Mouse (Mus musculus) forebrain, embryonic 15.5 days (tissue): Measurements from ENCODE around the gene Hoxd10. TPM values are rescaled to one million over a fixed set of nuclear protein-coding genes. Genes with fewer than 3 reads are reported as not detected.

Experiments
- ATAC-seq: fragments of 200-750 bp; cut with Nextera tagmentation; replicated peaks from 2 replicates; pipeline ENCODE4 v1.8.0; 2017; ENCODE audit warnings: mild to moderate bottlenecking, moderate TSS enrichment, moderate library complexity
- H3K27ac ChIP-seq: fragments of 300-500 bp; sonication (generic); replicated peaks from 2 replicates; pipeline ENCODE4 v1.5.1; 2015; ENCODE audit warnings: mild to moderate bottlenecking, inconsistent platforms
- H3K27me3 ChIP-seq: fragments of 300-500 bp; sonication (generic); 2 replicates; pipeline ENCODE4 v1.6.1; 2015; ENCODE audit warnings: inconsistent platforms
- H3K36me3 ChIP-seq: fragments of 300-500 bp; sonication (generic); 2 replicates; pipeline ENCODE4 v1.6.1; 2015; ENCODE audit warnings: mild to moderate bottlenecking, inconsistent platforms
- H3K4me1 ChIP-seq: fragments of 300-500 bp; sonication (generic); 2 replicates; pipeline ENCODE4 v1.6.1; 2015; ENCODE audit warnings: inconsistent platforms
- H3K4me2 ChIP-seq: fragments of 300-500 bp; sonication (generic); replicated peaks from 2 replicates; pipeline ENCODE4 v1.6.1; 2015; ENCODE audit warnings: mild to moderate bottlenecking, inconsistent platforms
- H3K4me3 ChIP-seq: fragments of 300-500 bp; sonication (generic); 2 replicates; pipeline ENCODE4 v1.5.1; 2015; ENCODE audit warnings: mild to moderate bottlenecking, inconsistent platforms
- H3K9ac ChIP-seq: fragments of 300-500 bp; sonication (generic); replicated peaks from 2 replicates; pipeline ENCODE4 v1.6.1; 2015; ENCODE audit warnings: mild to moderate bottlenecking, inconsistent platforms
- H3K9me3 ChIP-seq: fragments of 300-500 bp; sonication (generic); 2 replicates; pipeline ENCODE4 v1.6.1; 2016; ENCODE audit warnings: inconsistent platforms
- WGBS: fragments of 180-500 bp; shearing (Covaris S2); methylation state at CpG from one replicate; pipeline ENCODE4 v1.1.7; 2015; ENCODE audit warnings: mixed read lengths; 5-methylcytosine and 5-hydroxymethylcytosine counted together
- polyA plus RNA-seq: library from polyadenylated mRNA; unstranded; fragments of >200 nt; fragmentation: Nextera tagmentation; extraction: Ambion mirVana; gene quantifications from 2 replicates; pipeline ENCODE4 v1.2.1, GENCODE M21; 2015

Hoxd10 gene
- polyA plus RNA-seq, 1 experiment from 2014 or later = not detected

- Histone ChIP-seq H3K27ac (no peak overlapping the region), H3K9me3 (no peaks in the 10 kb centered on the region), H3K4me3 (0 out of 2 replicates have a peak overlapping the region, but pooled peaks have one; percentile 6), H3K4me1 (peaks cover 19% of the 10 kb centered on the region), H3K36me3 (no peaks in the 10 kb centered on the region), H3K27me3 (peaks cover 73% of the 10 kb centered on the region), H3K9ac (no peak overlapping the region), H3K4me2 (no peak overlapping the region; the same call in 1 of the 2 replicates)
- ATAC-seq = no peak
- 3% methylated on average over 62 of the region's 62 CpGs for WGBS
Measured at GRCm38 (mm10) chr2:74657251-74658023, 34.3 kb upstream of the Hoxd10 start.

- H3K36me3 ChIP-seq = no peaks in the 10 kb centered on the region
- H3K4me2 ChIP-seq = no peak overlapping the region; the same call in 1 of the 2 replicates
- 0 out of 2 replicates have a peak overlapping the region, but pooled peaks have one; percentile 6 for H3K4me3 ChIP-seq
- peaks cover 78% of the 10 kb centered on the region for H3K27me3 ChIP-seq
- WGBS = 2% methylated on average over 15 of the region's 15 CpGs
- H3K9me3 ChIP-seq = no peaks in the 10 kb centered on the region
- H3K9ac ChIP-seq = no peak overlapping the region
- ATAC-seq = no peak
- H3K27ac ChIP-seq = no peak overlapping the region
- H3K4me1 ChIP-seq = peaks cover 19% of the 10 kb centered on the region
Measured at GRCm38 (mm10) chr2:74658024-74658666, 33.6 kb upstream of the Hoxd10 start.

GRCm38 (mm10) chr2:74658667-74659371 lies 32.9 kb upstream of the Hoxd10 start:
- Histone ChIP-seq H3K4me3 (no peak overlapping the region; the same call in 1 of the 2 replicates), H3K4me2 (no peak overlapping the region)

GRCm38 (mm10) chr2:74659507-74660005 lies 32.2 kb upstream of the Hoxd10 start, which contains the start of gene Evx2:
TSS of gene Evx2 (minus strand) at chr2:74659557.
- no peaks in the 10 kb centered on the region for H3K36me3 ChIP-seq
- H3K27ac ChIP-seq = no peak within 1 kb of the TSS
- WGBS = 2% methylated on average over 28 of the region's 28 CpGs
- peaks cover 19% of the 10 kb centered on the region for H3K4me1 ChIP-seq
- no peak within 1 kb of the TSS for H3K9ac ChIP-seq
- no peaks in the 10 kb centered on the region for H3K9me3 ChIP-seq
- peaks cover 82% of the 10 kb centered on the region for H3K27me3 ChIP-seq
- no peak within 1 kb of the TSS; the same call in 1 of the 2 replicates for H3K4me3 ChIP-seq
- no peak within 1 kb of the TSS for H3K4me2 ChIP-seq
- ATAC-seq = no peak

More at GRCm38 (mm10) chr2:74658667-74659371, 32.9 kb upstream of the Hoxd10 start:
- Histone ChIP-seq H3K4me1 (peaks cover 19% of the 10 kb centered on the region), H3K27ac (no peak overlapping the region), H3K36me3 (no peaks in the 10 kb centered on the region), H3K9ac (no peak overlapping the region), H3K9me3 (no peaks in the 10 kb centered on the region), H3K27me3 (peaks cover 82% of the 10 kb centered on the region)
- ATAC-seq = no peak
- WGBS = 2% methylated on average over 47 of the region's 47 CpGs

- no peak overlapping the region for H3K4me3 ChIP-seq
- 3% methylated on average over 30 of the region's 30 CpGs for WGBS
- H3K9me3 ChIP-seq = no peaks in the 10 kb centered on the region
- no peak overlapping the region for H3K4me2 ChIP-seq
- no peaks in the 10 kb centered on the region for H3K36me3 ChIP-seq
- no peak for ATAC-seq
- H3K4me1 ChIP-seq = peaks cover 15% of the 10 kb centered on the region
- H3K9ac ChIP-seq = no peak overlapping the region
- no peak overlapping the region for H3K27ac ChIP-seq
- H3K27me3 ChIP-seq = peaks cover 81% of the 10 kb centered on the region
Measured at GRCm38 (mm10) chr2:74660421-74661375, 31.0 kb upstream of the Hoxd10 start.

GRCm38 (mm10) chr2:74661685-74662084 lies 30.0 kb upstream of the Hoxd10 start:
- under 1% methylated on average over 14 of the region's 14 CpGs for WGBS
- H3K27ac ChIP-seq = no peak overlapping the region
- H3K27me3 ChIP-seq = peaks cover 82% of the 10 kb centered on the region
- peaks cover 9% of the 10 kb centered on the region for H3K4me1 ChIP-seq
- peak; percentile 48 for ATAC-seq
- no peak overlapping the region for H3K9ac ChIP-seq
- H3K4me3 ChIP-seq = no peak overlapping the region
- H3K4me2 ChIP-seq = no peak overlapping the region; the same call in 1 of the 2 replicates
- H3K9me3 ChIP-seq = no peaks in the 10 kb centered on the region
- H3K36me3 ChIP-seq = no peaks in the 10 kb centered on the region

- peaks cover 11% of the 10 kb centered on the region for H3K4me1 ChIP-seq
- no peak overlapping the region for H3K9ac ChIP-seq
- no peaks in the 10 kb centered on the region for H3K9me3 ChIP-seq
- peaks cover 88% of the 10 kb centered on the region for H3K27me3 ChIP-seq
- H3K27ac ChIP-seq = no peak overlapping the region
- H3K4me2 ChIP-seq = no peak overlapping the region
- peak; percentile 70; the same call in 1 of the 2 replicates for ATAC-seq
- no peak overlapping the region for H3K4me3 ChIP-seq
- H3K36me3 ChIP-seq = no peaks in the 10 kb centered on the region
- 4% methylated on average over 18 of the region's 18 CpGs for WGBS
Measured at GRCm38 (mm10) chr2:74663291-74663925, 28.3 kb upstream of the Hoxd10 start.

- peaks cover 96% of the 10 kb centered on the region for H3K27me3 ChIP-seq
- H3K9me3 ChIP-seq = no peaks in the 10 kb centered on the region
- no peak overlapping the region for H3K4me3 ChIP-seq
- no peak overlapping the region for H3K27ac ChIP-seq
- WGBS = 3% methylated on average over 7 of the region's 7 CpGs
- no peak overlapping the region for H3K9ac ChIP-seq
- ATAC-seq = no peak
- H3K36me3 ChIP-seq = no peaks in the 10 kb centered on the region
- no peak overlapping the region for H3K4me2 ChIP-seq
- H3K4me1 ChIP-seq = peaks cover 15% of the 10 kb centered on the region
Measured at GRCm38 (mm10) chr2:74666411-74666810, 25.3 kb upstream of the Hoxd10 start.

GRCm38 (mm10) chr2:74667191-74667841 lies 24.4 kb upstream of the Hoxd10 start:
- ATAC-seq = no peak
- H3K9ac ChIP-seq = no peak overlapping the region
- WGBS = 1% methylated on average over 36 of the region's 36 CpGs
- no peak overlapping the region for H3K4me2 ChIP-seq
- H3K27me3 ChIP-seq = peaks cover 96% of the 10 kb centered on the region
- H3K36me3 ChIP-seq = no peaks in the 10 kb centered on the region
- no peaks in the 10 kb centered on the region for H3K9me3 ChIP-seq
- H3K27ac ChIP-seq = no peak overlapping the region
- H3K4me1 ChIP-seq = peaks cover 12% of the 10 kb centered on the region
- no peak overlapping the region for H3K4me3 ChIP-seq

GRCm38 (mm10) chr2:74667842-74668357 lies 23.8 kb upstream of the Hoxd10 start, which contains the start of gene Hoxd13:
TSS of gene Hoxd13 (plus strand) at chr2:74668310.
- no peaks in the 10 kb centered on the region for H3K9me3 ChIP-seq
- H3K4me2 ChIP-seq = peak within 1 kb of the TSS; percentile 48
- no peaks in the 10 kb centered on the region for H3K36me3 ChIP-seq
- no peak within 1 kb of the TSS for H3K9ac ChIP-seq
- H3K4me1 ChIP-seq = peaks cover 16% of the 10 kb centered on the region
- H3K27ac ChIP-seq = no peak within 1 kb of the TSS
- WGBS = 0% methylated on average over 36 of the region's 51 CpGs
- peaks cover 96% of the 10 kb centered on the region for H3K27me3 ChIP-seq
- H3K4me3 ChIP-seq = peak within 1 kb of the TSS; percentile 21
- ATAC-seq = no peak
